Mouse (Mus musculus) cerebellum, adult 2 months (tissue): ENCODE measurements around the gene 9930021J03Rik.

Source experiments
- CTCF ChIP-seq: fragments of 200-500 bp; IDR thresholded peaks from 2 replicates; pipeline ENCODE4 v1.5.1; 2011; ENCODE audit warnings: low read depth, mild to moderate bottlenecking, control low read depth, low read length, moderate library complexity, borderline replicate concordance; ENCODE audit not compliant: insufficient read depth
- POLR2A ChIP-seq: fragments of 200-500 bp; IDR thresholded peaks from 2 replicates; pipeline ENCODE4 v1.6.1; 2011; ENCODE audit warnings: low read length, control low read depth, borderline replicate concordance; ENCODE audit not compliant: insufficient read depth

GRCm38 (mm10) chr19:29810022-29810421 is 4.2 kb upstream of the 9930021J03Rik start:
- TF ChIP-seq CTCF (no peak), POLR2A (no peak)
